Mouse (Mus musculus): ENCODE measurements at regions not wholly inside any gene's neighbourhood (a gene's known extent, or its start where the extent isn't known, plus 50 kb on each side); places are given as distances from the start of the nearest gene placed in this dataset.

- no peak for DNase-seq (ENCODE audit: low spot score)
Measured at GRCm38 (mm10) chr8:115825899-115826502, 118.4 kb upstream of the Maf start.

- DNase-seq (ENCODE audit: low spot score) = no peak
Measured at GRCm38 (mm10) chr8:115824478-115824785, 116.8 kb upstream of the Maf start.

GRCm38 (mm10) chr8:115823673-115824477 lies 116.3 kb upstream of the Maf start:
- no peak for DNase-seq (ENCODE audit: low spot score)

GRCm38 (mm10) chr8:115813426-115813825 lies 105.8 kb upstream of the Maf start:
- DNase-seq (ENCODE audit: low spot score) = no peak

- DNase-seq (ENCODE audit: low spot score) = no peak
Measured at GRCm38 (mm10) chr8:115806579-115806978, 99.0 kb upstream of the Maf start.

GRCm38 (mm10) chr8:115806139-115806538 lies 98.5 kb upstream of the Maf start:
- no peak for DNase-seq (ENCODE audit: low spot score)

- DNase-seq (ENCODE audit: low spot score) = no peak
Measured at GRCm38 (mm10) chr8:115793587-115793986, 86.0 kb upstream of the Maf start.

- no peak for DNase-seq (ENCODE audit: low spot score)
Measured at GRCm38 (mm10) chr8:115788421-115788820, 80.8 kb upstream of the Maf start.

GRCm38 (mm10) chr8:115786185-115786584 lies 78.6 kb upstream of the Maf start:
- no peak for DNase-seq (ENCODE audit: low spot score)

GRCm38 (mm10) chr8:115785769-115786168 lies 78.2 kb upstream of the Maf start:
- DNase-seq (ENCODE audit: low spot score) = no peak

- no peak for DNase-seq (ENCODE audit: low spot score)
Measured at GRCm38 (mm10) chr8:115783364-115783763, 75.8 kb upstream of the Maf start.

GRCm38 (mm10) chr8:115778433-115778832 lies 70.8 kb upstream of the Maf start:
- no peak for DNase-seq (ENCODE audit: low spot score)

- DNase-seq (ENCODE audit: low spot score) = no peak
Measured at GRCm38 (mm10) chr8:115771060-115771459, 63.5 kb upstream of the Maf start.

- no peak for DNase-seq (ENCODE audit: low spot score)
Measured at GRCm38 (mm10) chr8:115768631-115769030, 61.0 kb upstream of the Maf start.

GRCm38 (mm10) chr8:115766218-115766898 lies 58.8 kb upstream of the Maf start:
- DNase-seq (ENCODE audit: low spot score) = peak; percentile 25

GRCm38 (mm10) chr8:115764551-115764950 lies 57.0 kb upstream of the Maf start:
- DNase-seq (ENCODE audit: low spot score) = no peak

- no peak for DNase-seq (ENCODE audit: low spot score)
Measured at GRCm38 (mm10) chr8:115758011-115758410, 50.4 kb upstream of the Maf start.

Measured in ovary, postnatal 14 days (tissue).